Mouse (Mus musculus) neural tube, embryonic 14.5 days (tissue): ENCODE measurements at regions not wholly inside any gene's neighbourhood (a gene's known extent, or its start where the extent isn't known, plus 50 kb on each side); places are given as distances from the start of the nearest gene placed in this dataset.

Experiments
- ATAC-seq: fragments of 200-750 bp; cut with Nextera tagmentation; 2 replicates; pipeline ENCODE4 v1.8.0; 2017; ENCODE audit warnings: low read depth, mild to moderate bottlenecking, moderate TSS enrichment, moderate library complexity
- H3K27ac ChIP-seq: fragments of 300-500 bp; sonication (generic); 2 replicates; pipeline ENCODE4 v1.5.1; 2014; ENCODE audit warnings: low read depth, mild to moderate bottlenecking, control low read depth, low read length, moderate library complexity, mixed read lengths
- H3K27me3 ChIP-seq: fragments of 300-500 bp; sonication (generic); 2 replicates; pipeline ENCODE4 v1.6.1; 2014; ENCODE audit warnings: low read length; ENCODE audit not compliant: control insufficient read depth, insufficient read depth
- H3K36me3 ChIP-seq: fragments of 300-500 bp; sonication (generic); 2 replicates; pipeline ENCODE4 v1.6.1; 2014; ENCODE audit warnings: low read length, mixed read lengths; ENCODE audit not compliant: control insufficient read depth, insufficient read depth
- H3K4me1 ChIP-seq: fragments of 300-500 bp; sonication (generic); 2 replicates; pipeline ENCODE4 v1.6.1; 2014; ENCODE audit warnings: low read length; ENCODE audit not compliant: control insufficient read depth, insufficient read depth
- H3K4me2 ChIP-seq: fragments of 300-500 bp; sonication (generic); 2 replicates; pipeline ENCODE4 v1.6.1; 2014; ENCODE audit warnings: mild to moderate bottlenecking, low read depth, low read length, control low read depth
- H3K4me3 ChIP-seq: fragments of 300-500 bp; sonication (generic); 2 replicates; pipeline ENCODE4 v1.5.1; 2014; ENCODE audit warnings: low read depth, low read length, control low read depth, mixed read lengths
- H3K9ac ChIP-seq: fragments of 300-500 bp; sonication (generic); replicated peaks from 2 replicates; pipeline ENCODE4 v1.6.1; 2014; ENCODE audit warnings: low read depth, mild to moderate bottlenecking, control low read depth, low read length, mixed read lengths
- H3K9me3 ChIP-seq: fragments of 300-500 bp; sonication (generic); 2 replicates; pipeline ENCODE4 v1.6.1; 2016; ENCODE audit warnings: low read length; ENCODE audit not compliant: control insufficient read depth
- WGBS: fragments of 180-500 bp; shearing (Covaris S2); extraction: QIAGEN DNeasy Blood & Tissue Kit; methylation state at CpG from one replicate; pipeline ENCODE4 v1.1.7; 2014; 5-methylcytosine and 5-hydroxymethylcytosine counted together

GRCm38 (mm10) chr16:87245441-87245840 is 108.5 kb upstream of the N6amt1 start:
- Histone ChIP-seq H3K9ac (no peak overlapping the region), H3K27me3 (no peaks in the 10 kb centered on the region)
- no peak for ATAC-seq

DNA sequence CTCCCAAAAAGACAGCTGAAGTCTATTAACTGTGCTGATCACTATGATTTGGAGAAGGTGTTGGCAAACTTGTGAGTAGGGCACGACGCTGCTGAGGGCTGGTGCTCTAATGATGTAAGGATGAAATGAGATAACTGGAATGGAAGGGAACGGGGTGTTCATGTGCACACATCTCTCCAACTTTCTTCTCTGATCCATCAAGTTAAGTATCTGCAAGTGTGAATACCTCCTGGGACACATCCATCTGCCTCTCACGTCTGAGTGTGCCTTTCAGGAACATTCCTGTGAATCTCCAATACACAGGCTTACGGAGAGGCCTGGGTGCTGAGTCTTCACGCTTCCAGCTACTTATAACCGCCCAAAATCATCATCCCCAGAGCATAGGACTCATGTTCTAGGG is 112.0 kb upstream of the N6amt1 start:
- Histone ChIP-seq H3K27me3 (no peaks in the 10 kb centered on the region), H3K36me3 (no peaks in the 10 kb centered on the region), H3K4me2 (no peak overlapping the region), H3K4me3 (no peak overlapping the region), H3K9ac (no peak overlapping the region), H3K9me3 (no peaks in the 10 kb centered on the region), H3K27ac (no peak overlapping the region), H3K4me1 (no peaks in the 10 kb centered on the region)
- WGBS: 90% methylated on average over 7 of the region's 7 CpGs
- ATAC-seq: no peak

More at GRCm38 (mm10) chr16:87245441-87245840, 108.5 kb upstream of the N6amt1 start:
- Histone ChIP-seq H3K9me3 (no peaks in the 10 kb centered on the region), H3K4me3 (no peak overlapping the region), H3K4me1 (no peaks in the 10 kb centered on the region), H3K36me3 (no peaks in the 10 kb centered on the region), H3K4me2 (no peak overlapping the region), H3K27ac (no peak overlapping the region)
- 92% methylated on average over 7 of the region's 7 CpGs for WGBS

GRCm38 (mm10) chr16:87239105-87239504 is 114.9 kb upstream of the N6amt1 start:
- Histone ChIP-seq H3K4me3 (no peak overlapping the region), H3K27ac (no peak overlapping the region), H3K9ac (no peak overlapping the region), H3K36me3 (no peaks in the 10 kb centered on the region), H3K4me1 (no peaks in the 10 kb centered on the region), H3K4me2 (no peak overlapping the region), H3K27me3 (no peaks in the 10 kb centered on the region), H3K9me3 (no peaks in the 10 kb centered on the region)
- 88% methylated on average over 7 of the region's 7 CpGs for WGBS
- no peak for ATAC-seq

GRCm38 (mm10) chr16:87234199-87234598 is 119.8 kb upstream of the N6amt1 start:
- Histone ChIP-seq H3K4me2 (no peak overlapping the region), H3K27ac (no peak overlapping the region), H3K4me1 (no peaks in the 10 kb centered on the region), H3K36me3 (no peaks in the 10 kb centered on the region), H3K4me3 (no peak overlapping the region), H3K9me3 (no peaks in the 10 kb centered on the region), H3K27me3 (no peaks in the 10 kb centered on the region), H3K9ac (no peak overlapping the region)
- WGBS: 78% methylated on average over 4 of the region's 4 CpGs
- ATAC-seq: no peak

- 87% methylated on average over 10 of the region's 10 CpGs for WGBS
- no peaks in the 10 kb centered on the region for H3K4me1 ChIP-seq
- H3K36me3 ChIP-seq: no peaks in the 10 kb centered on the region
- no peak overlapping the region for H3K4me2 ChIP-seq
- H3K9me3 ChIP-seq: no peaks in the 10 kb centered on the region
- H3K4me3 ChIP-seq: no peak overlapping the region
- no peak for ATAC-seq
- no peak overlapping the region for H3K9ac ChIP-seq
- H3K27me3 ChIP-seq: no peaks in the 10 kb centered on the region
- H3K27ac ChIP-seq: no peak overlapping the region
Measured at GRCm38 (mm10) chr16:87225595-87225994, 128.4 kb upstream of the N6amt1 start.

DNA sequence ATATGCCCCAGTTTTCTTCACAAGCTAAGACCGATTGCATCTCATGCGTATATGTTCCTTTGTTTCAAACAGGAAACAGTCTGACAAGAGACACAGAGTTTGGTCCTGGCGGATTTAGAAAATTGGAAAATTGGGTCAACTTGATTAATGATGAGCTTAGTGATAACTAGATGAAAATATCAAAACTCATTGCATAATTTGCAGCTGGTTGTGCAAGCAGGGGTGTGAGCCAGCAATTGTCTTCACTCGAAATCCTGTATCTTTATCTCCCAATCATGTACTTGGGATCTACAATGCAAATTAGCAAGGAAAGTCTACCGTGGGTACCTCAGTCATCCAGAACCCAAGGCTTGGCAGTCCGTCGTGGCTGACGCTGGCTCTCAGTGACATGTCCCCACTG is 128.9 kb upstream of the N6amt1 start:
- Histone ChIP-seq H3K4me1 (no peaks in the 10 kb centered on the region), H3K4me2 (no peak overlapping the region), H3K9me3 (no peaks in the 10 kb centered on the region), H3K9ac (no peak overlapping the region), H3K36me3 (no peaks in the 10 kb centered on the region), H3K27ac (no peak overlapping the region), H3K27me3 (no peaks in the 10 kb centered on the region), H3K4me3 (no peak overlapping the region)
- 91% methylated on average over 8 of the region's 8 CpGs for WGBS
- ATAC-seq: no peak

GRCm38 (mm10) chr16:87224024-87224423 is 130.0 kb upstream of the N6amt1 start:
- Histone ChIP-seq H3K4me1 (no peaks in the 10 kb centered on the region), H3K27me3 (no peaks in the 10 kb centered on the region), H3K9ac (no peak overlapping the region), H3K27ac (no peak overlapping the region), H3K36me3 (no peaks in the 10 kb centered on the region), H3K4me2 (no peak overlapping the region), H3K4me3 (no peak overlapping the region), H3K9me3 (no peaks in the 10 kb centered on the region)
- 91% methylated on average over 7 of the region's 7 CpGs for WGBS
- no peak for ATAC-seq

DNA sequence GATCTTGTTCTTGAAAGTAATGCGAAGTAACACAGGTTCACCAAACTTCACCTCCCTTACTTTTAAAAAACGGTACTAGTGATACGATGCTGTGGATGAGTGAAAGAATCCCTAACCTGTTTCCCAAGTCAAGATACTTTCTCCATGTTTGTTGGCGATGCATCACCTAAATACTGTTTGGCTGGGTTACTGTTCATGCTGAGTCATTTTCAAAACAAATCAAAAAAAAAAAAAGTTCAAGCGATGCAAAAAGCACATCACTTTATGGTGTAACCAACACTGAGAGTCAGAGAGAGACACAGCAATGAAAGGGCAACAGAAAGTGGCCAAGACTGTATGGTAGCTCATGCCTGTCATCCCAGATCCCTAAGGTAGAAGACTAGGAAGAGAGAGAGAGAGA is 133.4 kb upstream of the N6amt1 start:
- H3K4me2 ChIP-seq: no peak overlapping the region
- H3K4me3 ChIP-seq: no peak overlapping the region
- no peaks in the 10 kb centered on the region for H3K9me3 ChIP-seq
- H3K36me3 ChIP-seq: no peaks in the 10 kb centered on the region
- WGBS: 94% methylated on average over 5 of the region's 5 CpGs
- no peaks in the 10 kb centered on the region for H3K4me1 ChIP-seq
- H3K27me3 ChIP-seq: no peaks in the 10 kb centered on the region
- H3K9ac ChIP-seq: no peak overlapping the region
- ATAC-seq: no peak
- H3K27ac ChIP-seq: no peak overlapping the region

- Histone ChIP-seq H3K4me3 (no peak overlapping the region), H3K27ac (no peak overlapping the region), H3K27me3 (no peaks in the 10 kb centered on the region), H3K9me3 (no peaks in the 10 kb centered on the region), H3K36me3 (no peaks in the 10 kb centered on the region), H3K4me1 (no peaks in the 10 kb centered on the region), H3K9ac (no peak overlapping the region), H3K4me2 (no peak overlapping the region)
- WGBS: 77% methylated on average over 4 of the region's 4 CpGs
- no peak for ATAC-seq
Measured at GRCm38 (mm10) chr16:87220201-87220600, 133.8 kb upstream of the N6amt1 start.

DNA sequence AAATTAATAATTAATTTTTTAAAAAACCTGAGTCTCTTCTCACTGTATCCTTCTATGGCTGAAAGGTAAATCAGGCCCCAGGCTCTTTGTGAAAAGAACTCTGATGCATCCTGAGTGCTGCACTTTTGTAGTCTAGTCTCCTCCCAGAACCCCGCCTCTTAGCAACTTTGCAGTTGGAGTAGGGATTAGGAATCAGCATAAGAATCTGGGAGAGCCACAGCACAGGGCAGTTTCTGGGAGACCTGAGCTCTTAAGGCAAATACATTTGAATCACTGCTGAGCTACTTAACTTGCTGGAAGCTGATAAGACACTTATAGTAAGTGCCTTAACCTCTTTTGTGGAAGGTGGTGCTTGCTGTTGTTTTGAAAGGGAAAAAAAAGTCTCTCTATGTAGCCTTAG is 146.1 kb upstream of the N6amt1 start:
- Histone ChIP-seq H3K4me1 (no peaks in the 10 kb centered on the region), H3K9me3 (no peaks in the 10 kb centered on the region), H3K36me3 (no peaks in the 10 kb centered on the region), H3K27me3 (no peaks in the 10 kb centered on the region), H3K9ac (no peak overlapping the region), H3K4me3 (no peak overlapping the region), H3K27ac (no peak overlapping the region), H3K4me2 (no peak overlapping the region)
- WGBS: 79% methylated on average over 1 of the region's 1 CpGs
- ATAC-seq: no peak
